Mouse (Mus musculus) small intestine, adult 2 months (tissue): ENCODE results near the gene Agap1. TPM values are rescaled to one million over a fixed set of nuclear protein-coding genes. Genes with fewer than 3 reads are reported as not detected.

ENCODE experiments used
- H3K27ac ChIP-seq: fragments of 200-500 bp; 2 replicates; pipeline ENCODE4 v1.5.1; 2012; ENCODE audit warnings: low read depth, low read length, control low read depth, inconsistent platforms; ENCODE audit not compliant: insufficient read depth
- H3K27me3 ChIP-seq: fragments of 200-500 bp; 2 replicates; pipeline ENCODE4 v1.6.1; 2012; ENCODE audit warnings: mild to moderate bottlenecking, moderate library complexity, low read length, inconsistent platforms; ENCODE audit not compliant: control insufficient read depth, insufficient read depth
- H3K36me3 ChIP-seq: fragments of 200-500 bp; 2 replicates; pipeline ENCODE4 v1.6.1; 2012; ENCODE audit warnings: mild to moderate bottlenecking, low read length, control low read depth, inconsistent platforms; ENCODE audit not compliant: control insufficient read depth, insufficient read depth
- H3K4me1 ChIP-seq: fragments of 200-500 bp; 2 replicates; pipeline ENCODE4 v1.6.1; 2012; ENCODE audit warnings: low read length, inconsistent platforms, mixed read lengths; ENCODE audit not compliant: control insufficient read depth, insufficient read depth, insufficient read length
- H3K4me3 ChIP-seq: fragments of 200-500 bp; 2 replicates; pipeline ENCODE4 v1.5.1; 2012; ENCODE audit warnings: low read depth, mild to moderate bottlenecking, control low read depth, inconsistent platforms, low read length, moderate library complexity
- CTCF ChIP-seq: fragments of 200-500 bp; IDR thresholded peaks from 2 replicates; pipeline ENCODE4 v1.5.1; 2012; ENCODE audit warnings: low read depth, mild to moderate bottlenecking, control low read depth, inconsistent platforms, low read length, moderate library complexity, mixed read lengths; ENCODE audit not compliant: insufficient replicate concordance, insufficient read length; ENCODE audit errors: extremely low read depth
- POLR2A ChIP-seq: fragments of 200-500 bp; IDR thresholded peaks from 2 replicates; pipeline ENCODE4 v1.6.1; 2012; ENCODE audit warnings: low read depth, mild to moderate bottlenecking, control low read depth, inconsistent platforms, low read length, moderate library complexity
- WGBS: fragments of 180-500 bp; shearing (Covaris S2); methylation state at CpG from one replicate; pipeline ENCODE4 v1.1.7; 2018; 5-methylcytosine and 5-hydroxymethylcytosine counted together
- polyA plus RNA-seq: library from polyadenylated mRNA; depleted of rRNA; stranded (reverse); fragments of >200 nt; gene quantifications from 2 replicates; pipeline ENCODE4 v1.2.3, GENCODE M21; 2012

The Agap1 gene
- polyA plus RNA-seq, 1 experiment = 27.8 TPM

DNA sequence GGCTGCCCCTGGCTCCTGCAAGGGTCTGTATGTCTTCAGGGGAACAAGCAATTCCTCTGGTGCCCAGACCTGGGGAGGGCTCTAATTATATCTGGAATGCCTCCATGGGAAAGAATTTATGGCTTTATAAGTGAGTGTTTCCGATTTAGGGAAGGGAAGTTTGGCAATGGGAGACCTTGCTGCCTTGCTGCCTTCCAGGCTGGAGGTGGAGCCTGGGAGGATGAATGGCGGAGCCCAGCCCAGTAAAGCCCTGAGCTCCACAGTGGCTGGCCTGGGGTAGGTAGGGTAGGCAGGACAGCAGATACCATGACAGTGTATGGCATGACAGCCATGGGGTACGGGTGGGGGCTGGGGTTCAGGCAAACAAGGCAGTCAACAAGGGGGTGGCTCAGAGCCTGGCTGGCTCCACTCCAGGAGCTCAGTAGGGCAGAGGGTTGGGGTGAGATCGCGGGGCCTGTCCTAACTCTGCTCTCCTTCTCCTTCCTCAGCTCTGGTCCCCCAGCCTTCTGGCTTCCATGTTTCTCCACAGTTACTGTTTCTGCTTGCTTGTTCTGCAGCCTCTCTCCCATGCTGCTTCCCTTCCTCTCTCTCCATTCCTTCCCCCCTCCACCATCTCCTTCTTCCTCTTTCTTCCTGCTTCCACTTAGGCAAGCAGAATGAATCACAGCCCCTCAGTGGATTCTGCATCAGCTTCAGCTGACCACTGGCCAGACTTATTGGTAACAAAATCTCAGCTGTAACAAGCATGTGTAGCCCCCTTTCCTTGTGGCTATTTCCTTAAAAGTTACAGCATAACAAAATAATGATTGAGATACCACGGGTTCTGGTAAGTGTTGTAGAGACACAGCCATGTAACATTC, 114.2 kb downstream of the Agap1 start:
- no peak overlapping the region for H3K4me3 ChIP-seq
- 30% methylated on average over 6 of the region's 6 CpGs for WGBS

DNA sequence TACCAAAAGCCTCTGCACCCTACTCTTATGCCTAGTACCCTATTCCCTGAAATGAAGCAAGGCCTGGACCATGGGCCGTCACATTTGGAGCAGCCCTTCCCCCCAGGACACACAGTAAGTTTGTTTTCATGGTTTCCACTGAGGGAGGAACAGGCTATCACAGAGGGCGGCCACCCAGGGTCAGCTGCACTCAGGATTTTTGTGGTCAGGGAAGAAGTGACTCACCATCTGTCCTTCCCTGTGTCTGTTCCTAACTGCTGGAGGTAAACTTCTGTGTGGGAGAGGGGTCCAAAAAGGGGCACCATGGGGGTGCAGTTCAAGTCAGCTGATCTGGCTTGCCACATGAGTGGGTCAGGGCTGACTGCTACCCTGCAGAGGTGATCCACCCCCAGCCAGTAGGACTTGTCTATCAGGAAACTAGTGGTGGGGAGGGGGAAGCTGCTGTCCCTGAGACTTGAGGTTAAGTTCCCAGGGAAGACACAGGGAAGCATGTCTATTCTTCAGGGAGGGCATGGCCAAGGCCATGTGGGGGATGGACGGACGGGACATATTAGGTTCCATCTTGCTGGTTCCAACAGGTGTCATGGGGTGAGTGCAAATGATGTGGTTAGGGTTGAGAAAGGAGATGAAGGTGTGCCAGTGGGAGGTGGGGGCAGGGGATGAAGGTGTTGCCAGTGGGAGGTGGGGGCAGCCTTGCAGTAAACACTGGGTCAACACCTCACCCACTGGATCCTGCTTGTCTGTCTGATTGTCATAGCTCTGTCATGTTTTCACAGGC, 116.1 kb downstream of the Agap1 start:
- H3K27me3 ChIP-seq = no peaks in the 10 kb centered on the region
- H3K36me3 ChIP-seq = no peaks in the 10 kb centered on the region
- peaks cover 37% of the 10 kb centered on the region for H3K4me1 ChIP-seq
- peak overlapping the region; percentile 47 for H3K27ac ChIP-seq
- WGBS = 81% methylated on average over 4 of the region's 4 CpGs
- no peak for TF ChIP-seq CTCF
- no peak for TF ChIP-seq POLR2A
- H3K4me3 ChIP-seq = no peak overlapping the region

More for the DNA sequence above, 114.2 kb downstream of the Agap1 start:
- Histone ChIP-seq H3K27ac (no peak overlapping the region), H3K4me1 (peaks cover 18% of the 10 kb centered on the region), H3K36me3 (no peaks in the 10 kb centered on the region), H3K27me3 (no peaks in the 10 kb centered on the region)
- TF ChIP-seq CTCF (no peak), POLR2A (no peak)

DNA sequence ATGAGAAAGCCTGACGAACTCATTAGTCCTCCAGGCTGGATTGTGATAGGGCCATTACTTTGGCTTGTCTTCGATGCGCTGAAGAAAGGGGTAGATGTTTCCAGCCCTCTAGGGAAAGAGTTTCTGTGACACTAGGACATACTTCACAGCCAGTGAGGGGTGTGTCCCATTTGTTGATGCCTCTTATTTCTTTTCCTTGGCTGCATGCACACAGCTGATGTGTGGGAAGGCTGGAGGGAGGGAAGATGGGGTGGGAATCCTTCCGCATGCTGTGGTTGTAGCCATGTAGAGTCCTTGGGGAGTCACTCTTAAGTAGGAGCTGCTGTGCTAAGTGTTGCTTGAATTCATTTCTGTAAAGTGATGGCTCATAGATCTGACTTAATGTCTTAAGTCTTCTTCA, 118.9 kb downstream of the Agap1 start:
- 88% methylated on average over 4 of the region's 4 CpGs for WGBS
- H3K4me1 ChIP-seq = peaks cover 33% of the 10 kb centered on the region
- no peaks in the 10 kb centered on the region for H3K27me3 ChIP-seq
- no peak overlapping the region for H3K27ac ChIP-seq
- no peak overlapping the region for H3K4me3 ChIP-seq
- H3K36me3 ChIP-seq = no peaks in the 10 kb centered on the region
- TF ChIP-seq CTCF (no peak), POLR2A (no peak)

GRCm38 (mm10) chr1:89574941-89575890, 120.6 kb downstream of the Agap1 start:
- Histone ChIP-seq H3K4me3 (no peak overlapping the region), H3K27ac (no peak overlapping the region; the same call in 1 of the 2 replicates), H3K4me1 (peaks cover 23% of the 10 kb centered on the region), H3K27me3 (no peaks in the 10 kb centered on the region), H3K36me3 (no peaks in the 10 kb centered on the region)
- WGBS = 53% methylated on average over 7 of the region's 7 CpGs
- no peak for TF ChIP-seq POLR2A

- Histone ChIP-seq H3K27ac (no peak overlapping the region), H3K27me3 (no peaks in the 10 kb centered on the region), H3K4me1 (peaks cover 27% of the 10 kb centered on the region), H3K4me3 (no peak overlapping the region), H3K36me3 (no peaks in the 10 kb centered on the region)
- TF ChIP-seq CTCF (no peak), POLR2A (no peak)
- WGBS = 78% methylated on average over 7 of the region's 7 CpGs
Observed at GRCm38 (mm10) chr1:89576174-89576890, 121.7 kb downstream of the Agap1 start.

DNA sequence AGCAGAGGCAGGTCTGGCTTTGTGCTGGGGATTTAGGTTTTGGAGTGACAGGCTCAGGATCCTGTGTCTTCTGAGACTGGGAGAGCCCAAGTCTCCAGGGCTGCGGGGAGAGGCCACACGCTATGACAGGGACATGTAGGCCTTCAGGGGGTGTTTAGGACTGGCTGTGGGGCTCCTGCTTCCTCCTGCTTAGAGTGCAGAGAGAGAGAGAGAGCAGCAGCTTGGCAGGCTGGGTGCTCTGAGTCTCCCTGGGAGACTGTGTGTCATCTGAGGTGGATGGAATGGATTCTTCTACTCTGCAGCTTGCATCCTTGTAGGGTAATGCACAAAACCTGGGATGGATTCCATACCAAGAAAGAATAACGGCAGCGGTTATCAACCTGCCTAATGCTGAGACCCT, 122.4 kb downstream of the Agap1 start:
- Histone ChIP-seq H3K4me3 (no peak overlapping the region), H3K4me1 (peaks cover 30% of the 10 kb centered on the region), H3K27ac (0 out of 2 replicates have a peak overlapping the region, but pooled peaks have one; percentile 27), H3K36me3 (no peaks in the 10 kb centered on the region), H3K27me3 (no peaks in the 10 kb centered on the region)
- 40% methylated on average over 4 of the region's 4 CpGs for WGBS
- peak; percentile 25; the same call in 1 of the 2 replicates for TF ChIP-seq POLR2A
- TF ChIP-seq CTCF = no peak
